Mouse (Mus musculus): ENCODE data around the gene Gpr82.

Gpr82 gene

DNA sequence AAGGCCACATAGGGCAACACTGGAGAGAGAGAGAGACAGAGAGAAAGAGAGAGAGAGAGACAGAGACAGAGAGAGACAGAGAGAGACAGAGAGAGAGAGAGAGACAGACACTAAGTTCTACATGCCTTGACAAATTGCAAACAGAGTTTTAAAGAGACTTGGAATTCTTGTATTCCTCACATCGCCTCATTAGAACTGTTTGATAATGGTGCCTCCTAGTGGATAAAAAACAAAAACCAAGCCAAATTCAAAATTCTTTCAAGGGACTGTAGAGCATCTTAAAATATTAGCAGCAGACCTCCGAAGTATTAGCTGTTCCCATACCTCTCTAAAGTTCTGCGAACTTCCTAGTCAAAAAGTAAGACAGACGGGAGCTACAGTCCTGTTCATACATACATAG, 30.7 kb downstream of the Gpr82 start:
- DNase-seq (ENCODE audit: low read depth, low spot score): peak; percentile 34

DNA sequence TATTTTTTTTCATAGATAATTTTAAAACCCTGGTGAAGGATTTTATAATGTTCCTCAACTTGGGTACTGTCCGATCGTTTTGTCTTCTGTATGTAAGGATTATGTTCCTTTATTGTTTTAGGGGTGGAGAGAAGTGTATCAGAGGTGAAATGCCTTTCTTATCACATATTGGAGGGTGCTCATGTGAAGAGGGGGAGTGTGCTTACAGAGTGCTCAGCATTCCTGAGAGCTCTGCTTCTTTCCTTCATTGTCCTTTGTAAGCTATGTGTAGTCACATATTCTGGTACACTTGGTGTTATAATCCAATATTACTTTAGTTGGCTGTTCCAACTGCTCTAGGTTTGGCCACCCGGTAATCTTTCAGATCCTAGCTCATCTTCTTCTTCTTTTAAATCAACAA, 39.5 kb downstream of the Gpr82 start:
- no peak for DNase-seq (ENCODE audit: low read depth, low spot score)

DNA sequence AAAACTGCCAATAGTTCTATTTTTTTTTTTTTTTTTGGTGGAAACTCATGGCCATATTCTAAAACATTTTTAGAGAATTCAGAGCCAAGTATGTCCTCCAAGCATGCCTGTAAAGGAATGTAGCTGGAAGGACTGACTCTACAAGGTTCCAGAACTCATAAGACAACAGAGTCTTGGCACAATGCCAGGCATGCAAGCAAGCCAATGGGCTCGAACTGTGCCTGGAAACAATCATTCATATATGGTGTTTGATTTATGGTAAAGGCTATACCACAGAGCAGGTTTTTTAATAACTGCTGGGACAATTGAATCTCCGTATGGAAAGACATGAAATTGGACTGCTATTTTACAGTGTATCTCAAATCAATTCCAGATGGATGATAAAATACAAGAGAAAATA, 43.9 kb downstream of the Gpr82 start:
- peak; percentile 20 for DNase-seq (ENCODE audit: low read depth, low spot score)

DNA sequence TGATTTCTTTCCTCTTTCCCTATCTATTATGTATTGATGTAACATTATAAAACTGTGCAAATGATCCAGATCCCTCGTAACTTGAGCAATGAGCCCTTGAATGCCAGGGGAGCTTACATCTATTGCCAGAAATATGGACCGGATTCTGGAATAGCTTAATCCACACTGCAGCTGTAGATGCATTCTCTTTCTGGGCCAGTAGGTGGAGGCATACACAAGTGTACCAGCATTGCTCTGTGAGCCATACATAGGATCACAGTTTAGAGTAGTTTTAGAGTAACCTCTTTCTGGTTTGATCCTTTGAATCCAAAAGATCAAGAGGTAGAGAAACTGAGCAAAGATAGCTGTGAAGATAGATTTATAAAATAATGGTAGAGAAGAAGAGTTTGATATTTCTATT, 49.0 kb downstream of the Gpr82 start:
- DNase-seq (ENCODE audit: low read depth, low spot score): peak; percentile 77
